Mouse (Mus musculus) heart, embryonic 15.5 days (tissue): ENCODE data around the gene Slc35f6. TPM values are rescaled to one million over a fixed set of nuclear protein-coding genes. Genes with fewer than 3 reads are reported as not detected.

Experiments used
- ATAC-seq: fragments of 200-750 bp; cut with Nextera tagmentation; replicated peaks from 2 replicates; pipeline ENCODE4 v1.8.0; 2017; ENCODE audit warnings: low read depth, moderate TSS enrichment; ENCODE audit not compliant: insufficient number of reproducible peaks, insufficient read depth, low FRiP score
- H3K27ac ChIP-seq: fragments of 300-500 bp; sonication (generic); 2 replicates; pipeline ENCODE4 v1.5.1; 2015; ENCODE audit warnings: mild to moderate bottlenecking, inconsistent platforms
- H3K27me3 ChIP-seq: fragments of 300-500 bp; sonication (generic); 2 replicates; pipeline ENCODE4 v1.6.1; 2015; ENCODE audit warnings: inconsistent platforms
- H3K36me3 ChIP-seq: fragments of 300-500 bp; sonication (generic); 2 replicates; pipeline ENCODE4 v1.6.1; 2015; ENCODE audit warnings: mild to moderate bottlenecking, inconsistent platforms
- H3K4me1 ChIP-seq: fragments of 300-500 bp; sonication (generic); replicated peaks from 2 replicates; pipeline ENCODE4 v1.6.1; 2015; ENCODE audit warnings: inconsistent platforms
- H3K4me2 ChIP-seq: fragments of 300-500 bp; sonication (generic); 2 replicates; pipeline ENCODE4 v1.6.1; 2015; ENCODE audit warnings: inconsistent platforms, mild to moderate bottlenecking, moderate library complexity
- H3K4me3 ChIP-seq: fragments of 300-500 bp; sonication (generic); 2 replicates; pipeline ENCODE4 v1.5.1; 2015; ENCODE audit warnings: mild to moderate bottlenecking, inconsistent platforms
- H3K9ac ChIP-seq: fragments of 300-500 bp; sonication (generic); 2 replicates; pipeline ENCODE4 v1.6.1; 2015; ENCODE audit warnings: mild to moderate bottlenecking, inconsistent platforms
- H3K9me3 ChIP-seq: fragments of 300-500 bp; sonication (generic); replicated peaks from 2 replicates; pipeline ENCODE4 v1.6.1; 2016; ENCODE audit warnings: inconsistent platforms
- WGBS: fragments of 180-500 bp; shearing (Covaris S2); methylation state at CpG from one replicate; pipeline ENCODE4 v1.1.7; 2015; ENCODE audit warnings: mixed read lengths; 5-methylcytosine and 5-hydroxymethylcytosine counted together
- polyA plus RNA-seq: library from polyadenylated mRNA; unstranded; fragments of >200 nt; fragmentation: Nextera tagmentation; extraction: Ambion mirVana; gene quantifications from 2 replicates; pipeline ENCODE4 v1.2.1, GENCODE M21; 2015

Slc35f6 gene
- polyA plus RNA-seq, 1 experiment from 2014 or later, result 22.2 TPM

DNA sequence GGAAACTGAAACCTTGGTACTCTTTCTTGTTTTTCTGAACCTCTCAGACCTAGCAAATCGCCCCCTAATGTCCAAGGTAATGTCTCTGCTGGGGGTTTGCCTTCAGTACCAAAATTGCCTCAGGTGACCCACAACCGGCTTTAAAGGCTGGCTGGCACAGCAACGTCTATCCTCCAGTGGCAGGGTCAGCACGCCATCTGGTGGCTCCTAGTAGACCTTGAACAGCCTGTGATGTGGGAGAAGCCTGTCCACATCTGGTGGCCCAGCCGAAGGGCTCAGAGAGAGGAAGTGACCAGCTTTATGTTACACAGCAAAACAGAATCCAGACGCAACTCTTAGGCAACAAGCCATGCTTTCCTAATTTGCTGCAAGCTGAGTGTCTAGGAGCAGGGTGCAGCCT lies 9.7 kb upstream of the Slc35f6 start:
- 3% methylated on average over 6 of the region's 6 CpGs for WGBS
- Histone ChIP-seq H3K4me1 (peaks cover 4% of the 10 kb centered on the region; the same call in 1 of the 2 replicates), H3K4me3 (no peak overlapping the region), H3K36me3 (no peaks in the 10 kb centered on the region), H3K27ac (no peak overlapping the region), H3K4me2 (no peak overlapping the region), H3K9ac (no peak overlapping the region), H3K9me3 (no peaks in the 10 kb centered on the region), H3K27me3 (0 out of 2 replicates have a peak, but pooled peaks cover 2% of the 10 kb centered on the region)
- ATAC-seq, result 0 out of 2 replicates have a peak, but pooled peaks have one; percentile 53

DNA sequence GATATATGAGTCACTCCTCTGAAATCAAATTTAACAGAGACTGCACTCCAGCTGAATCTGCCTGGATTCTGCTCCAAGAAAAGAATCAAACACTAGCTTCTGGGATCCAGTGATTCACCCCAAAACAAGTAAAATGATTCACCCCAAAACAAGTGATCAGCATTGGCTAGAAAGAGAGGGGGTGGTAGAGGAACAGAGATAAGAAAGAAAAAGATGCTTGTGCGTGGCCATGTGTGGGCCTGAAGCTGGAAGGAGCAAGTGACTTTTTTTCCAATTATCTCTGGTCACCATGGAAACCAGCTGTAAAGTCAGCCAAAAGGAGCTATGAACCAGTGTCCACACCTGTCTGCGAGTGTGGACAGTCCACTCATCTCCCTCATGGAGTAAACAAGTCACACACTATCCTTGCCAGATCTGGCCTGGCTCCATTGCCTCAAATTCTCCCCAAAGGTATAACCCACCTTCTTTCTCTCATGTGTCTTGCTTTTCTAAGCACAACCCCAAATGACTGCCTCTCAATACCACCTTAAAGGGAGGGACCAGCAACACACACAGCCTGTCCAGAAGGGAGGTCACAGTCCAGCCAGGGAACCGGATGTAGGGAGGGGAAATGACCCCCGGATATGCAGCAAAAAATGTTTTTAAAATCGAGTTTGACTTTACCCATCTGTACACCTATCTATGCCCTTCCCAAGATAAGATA lies 4.1 kb upstream of the Slc35f6 start:
- Histone ChIP-seq H3K4me2 (no peak overlapping the region), H3K27ac (0 out of 2 replicates have a peak overlapping the region, but pooled peaks have one; percentile 10), H3K36me3 (no peaks in the 10 kb centered on the region), H3K4me3 (no peak overlapping the region), H3K9me3 (no peaks in the 10 kb centered on the region), H3K27me3 (0 out of 2 replicates have a peak, but pooled peaks cover 2% of the 10 kb centered on the region), H3K4me1 (peaks cover 25% of the 10 kb centered on the region), H3K9ac (no peak overlapping the region)
- ATAC-seq, result no peak
- 43% methylated on average over 5 of the region's 5 CpGs for WGBS

DNA sequence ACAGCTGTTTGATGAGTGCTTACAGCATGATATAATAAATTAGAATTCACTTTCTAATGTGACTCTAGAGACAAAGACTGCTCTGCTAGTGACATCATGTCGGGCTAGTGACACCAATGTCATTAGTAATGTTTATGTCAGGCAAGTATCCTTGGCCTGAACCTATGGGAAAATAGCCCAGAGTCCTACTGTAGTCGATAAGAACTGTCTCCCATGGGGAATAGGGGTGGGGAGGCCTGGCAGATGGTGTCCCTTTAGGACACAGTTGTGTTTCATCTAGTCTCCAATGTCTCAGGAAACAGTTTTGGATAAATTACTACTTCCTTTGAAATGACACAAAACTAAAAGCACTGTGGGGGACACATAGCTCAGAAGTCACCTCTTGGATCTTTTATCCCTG lies 1.7 kb upstream of the Slc35f6 start:
- H3K4me3 ChIP-seq, result no peak overlapping the region
- WGBS, result 62% methylated on average over 2 of the region's 2 CpGs
- no peak overlapping the region for H3K9ac ChIP-seq
- peaks cover 36% of the 10 kb centered on the region for H3K4me1 ChIP-seq
- 0 out of 2 replicates have a peak, but pooled peaks cover 2% of the 10 kb centered on the region for H3K27me3 ChIP-seq
- no peaks in the 10 kb centered on the region for H3K36me3 ChIP-seq
- ATAC-seq, result no peak
- no peaks in the 10 kb centered on the region for H3K9me3 ChIP-seq
- no peak overlapping the region for H3K4me2 ChIP-seq
- H3K27ac ChIP-seq, result no peak overlapping the region

GRCm38 (mm10) chr5:30647396-30647795 lies 337 bp upstream of the Slc35f6 start:
- 0 out of 2 replicates have a peak, but pooled peaks cover 3% of the 10 kb centered on the region for H3K36me3 ChIP-seq
- H3K4me3 ChIP-seq, result peak overlapping the region; percentile 88
- H3K9ac ChIP-seq, result peak overlapping the region; percentile 77
- H3K4me2 ChIP-seq, result peak overlapping the region; percentile 86
- no peak for ATAC-seq
- H3K4me1 ChIP-seq, result peaks cover 39% of the 10 kb centered on the region
- WGBS, result 15% methylated on average over 9 of the region's 9 CpGs
- no peaks in the 10 kb centered on the region for H3K9me3 ChIP-seq
- peak overlapping the region; percentile 71 for H3K27ac ChIP-seq
- H3K27me3 ChIP-seq, result 0 out of 2 replicates have a peak, but pooled peaks cover 2% of the 10 kb centered on the region

DNA sequence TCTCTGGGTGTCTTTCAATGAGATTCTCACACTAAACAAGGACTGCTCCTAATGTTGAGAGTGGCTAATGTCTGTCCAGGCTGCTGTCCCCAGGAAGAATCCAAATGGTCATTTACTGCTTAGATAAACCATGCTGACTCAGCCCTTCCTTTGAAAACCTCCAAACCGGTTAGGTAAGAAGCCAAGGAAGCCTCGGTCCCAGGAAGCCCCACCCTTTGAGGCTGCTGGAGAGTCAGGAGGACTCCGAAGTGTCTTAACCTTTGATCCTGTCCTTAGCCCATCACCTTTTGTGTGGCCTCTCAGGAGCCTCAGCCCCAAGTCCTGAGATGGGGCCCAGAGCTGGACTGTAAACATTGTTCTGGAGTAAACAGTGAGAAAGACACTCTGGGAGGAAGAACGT lies 1.8 kb downstream of the Slc35f6 start:
- H3K9me3 ChIP-seq, result no peaks in the 10 kb centered on the region
- peaks cover 26% of the 10 kb centered on the region for H3K4me1 ChIP-seq
- no peak overlapping the region for H3K27ac ChIP-seq
- ATAC-seq, result no peak
- H3K9ac ChIP-seq, result no peak overlapping the region
- H3K36me3 ChIP-seq, result peaks cover 4% of the 10 kb centered on the region; the same call in 1 of the 2 replicates
- 67% methylated on average over 4 of the region's 4 CpGs for WGBS
- H3K4me3 ChIP-seq, result no peak overlapping the region
- no peak overlapping the region for H3K4me2 ChIP-seq
- H3K27me3 ChIP-seq, result no peaks in the 10 kb centered on the region

DNA sequence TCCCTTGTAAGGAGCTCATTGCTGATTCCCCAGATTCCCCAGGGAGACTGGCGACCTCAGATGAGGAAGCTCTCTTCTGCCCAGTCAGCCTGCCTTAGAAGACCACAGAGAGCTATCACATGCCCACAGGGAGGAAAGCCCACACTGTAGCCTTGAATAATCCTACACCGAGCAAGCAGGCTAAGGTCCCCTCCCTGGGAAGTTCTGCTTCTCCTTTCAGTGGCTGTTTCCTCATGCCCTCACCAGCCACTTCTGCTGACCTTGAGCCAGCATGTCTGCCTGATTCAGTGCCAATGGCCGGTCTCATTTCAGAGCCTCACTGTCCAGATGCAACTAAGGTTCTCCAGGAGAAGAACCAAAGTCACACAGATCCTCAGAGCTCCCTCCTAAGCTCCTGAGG lies 3.0 kb downstream of the Slc35f6 start:
- H3K4me1 ChIP-seq, result peaks cover 26% of the 10 kb centered on the region
- no peak overlapping the region for H3K27ac ChIP-seq
- no peak overlapping the region for H3K4me2 ChIP-seq
- H3K4me3 ChIP-seq, result no peak overlapping the region
- H3K9me3 ChIP-seq, result no peaks in the 10 kb centered on the region
- no peaks in the 10 kb centered on the region for H3K27me3 ChIP-seq
- no peak overlapping the region for H3K9ac ChIP-seq
- H3K36me3 ChIP-seq, result peaks cover 13% of the 10 kb centered on the region; the same call in 1 of the 2 replicates
- ATAC-seq, result no peak
- WGBS, result 65% methylated on average over 3 of the region's 3 CpGs

- H3K4me3 ChIP-seq, result no peak overlapping the region
- H3K9me3 ChIP-seq, result no peaks in the 10 kb centered on the region
- peaks cover 26% of the 10 kb centered on the region for H3K4me1 ChIP-seq
- peaks cover 20% of the 10 kb centered on the region; the same call in 1 of the 2 replicates for H3K36me3 ChIP-seq
- no peak for ATAC-seq
- no peak overlapping the region for H3K9ac ChIP-seq
- no peak overlapping the region for H3K27ac ChIP-seq
- WGBS, result 79% methylated on average over 3 of the region's 3 CpGs
- H3K4me2 ChIP-seq, result no peak overlapping the region
- no peaks in the 10 kb centered on the region for H3K27me3 ChIP-seq
Observed at GRCm38 (mm10) chr5:30651554-30651953, 3.8 kb downstream of the Slc35f6 start.

DNA sequence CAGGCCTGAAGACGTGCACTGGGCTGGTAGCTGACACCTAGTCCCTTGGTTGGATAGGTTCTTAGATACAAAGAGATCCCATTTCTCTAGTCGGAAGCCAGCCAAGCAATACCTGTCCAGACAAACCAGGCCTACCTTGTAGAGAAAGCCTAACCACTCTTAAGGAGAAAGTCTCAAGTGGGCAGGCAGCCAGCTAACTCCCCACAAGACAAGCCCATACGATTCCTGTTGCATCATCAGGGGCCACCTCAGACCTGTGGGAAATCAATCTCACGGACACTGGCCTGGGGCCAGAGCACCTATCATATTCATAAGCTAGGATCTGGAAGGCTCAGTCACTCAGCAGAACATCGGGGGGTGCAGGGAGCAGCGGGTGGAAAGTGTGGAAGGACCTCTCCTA lies 5.5 kb downstream of the Slc35f6 start:
- no peaks in the 10 kb centered on the region for H3K27me3 ChIP-seq
- WGBS, result 84% methylated on average over 6 of the region's 6 CpGs
- H3K36me3 ChIP-seq, result peaks cover 34% of the 10 kb centered on the region; the same call in 1 of the 2 replicates

DNA sequence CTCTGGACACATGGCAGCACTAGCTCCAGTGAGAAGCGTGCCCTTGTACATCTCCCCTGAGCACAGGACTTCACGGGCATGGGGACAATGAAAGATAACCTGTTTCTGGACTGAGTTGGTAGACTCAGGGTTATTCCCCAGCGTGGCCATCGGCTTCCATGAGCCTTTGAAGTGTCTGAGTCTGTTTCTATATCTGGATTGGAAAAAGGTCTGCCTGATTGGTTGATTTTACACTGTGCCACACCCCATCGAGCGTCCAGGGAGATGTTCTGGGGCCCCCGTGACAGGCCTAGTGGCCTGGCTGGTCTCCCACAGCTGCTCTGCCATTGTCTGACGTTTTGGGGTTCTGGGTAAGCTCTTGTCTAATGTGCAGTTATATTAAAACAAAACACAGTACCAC lies 7.3 kb downstream of the Slc35f6 start:
- ATAC-seq, result no peak
- Histone ChIP-seq H3K4me1 (peaks cover 8% of the 10 kb centered on the region; the same call in 1 of the 2 replicates), H3K9me3 (no peaks in the 10 kb centered on the region), H3K4me2 (no peak overlapping the region), H3K4me3 (no peak overlapping the region), H3K36me3 (peaks cover 36% of the 10 kb centered on the region; the same call in 1 of the 2 replicates), H3K27ac (no peak overlapping the region), H3K9ac (no peak overlapping the region), H3K27me3 (no peaks in the 10 kb centered on the region)
- 64% methylated on average over 8 of the region's 8 CpGs for WGBS

More for the DNA sequence above, 5.5 kb downstream of the Slc35f6 start:
- H3K4me1 ChIP-seq, result peaks cover 18% of the 10 kb centered on the region
- no peak for ATAC-seq
- H3K4me3 ChIP-seq, result no peak overlapping the region
- H3K9me3 ChIP-seq, result no peaks in the 10 kb centered on the region
- H3K27ac ChIP-seq, result no peak overlapping the region
- no peak overlapping the region for H3K4me2 ChIP-seq
- H3K9ac ChIP-seq, result no peak overlapping the region

- no peak for ATAC-seq
- no peak overlapping the region for H3K4me2 ChIP-seq
- H3K9me3 ChIP-seq, result no peaks in the 10 kb centered on the region
- peaks cover 36% of the 10 kb centered on the region; the same call in 1 of the 2 replicates for H3K36me3 ChIP-seq
- peaks cover 6% of the 10 kb centered on the region; the same call in 1 of the 2 replicates for H3K4me1 ChIP-seq
- no peaks in the 10 kb centered on the region for H3K27me3 ChIP-seq
- H3K9ac ChIP-seq, result no peak overlapping the region
- no peak overlapping the region for H3K27ac ChIP-seq
- no peak overlapping the region for H3K4me3 ChIP-seq
- 86% methylated on average over 6 of the region's 6 CpGs for WGBS
Observed at GRCm38 (mm10) chr5:30655526-30656195, 7.9 kb downstream of the Slc35f6 start.

DNA sequence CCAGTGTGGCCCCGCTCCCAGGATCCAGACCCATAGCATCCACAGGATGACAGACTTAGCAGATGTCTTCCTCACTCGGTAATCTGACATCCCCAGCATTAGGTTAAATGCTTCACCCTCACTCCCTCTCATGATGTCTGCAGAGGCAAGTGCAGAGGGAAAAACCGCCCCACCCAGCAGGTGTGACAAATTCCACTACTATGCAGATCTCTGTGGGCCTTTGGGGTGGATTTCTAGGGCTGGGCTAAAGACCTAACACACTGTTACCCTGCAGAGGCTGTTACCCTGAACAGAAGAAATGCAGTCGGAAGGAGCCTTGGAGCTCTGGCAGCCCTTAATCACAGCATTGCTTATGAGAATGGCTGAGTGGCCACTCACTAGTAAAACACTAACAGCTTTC lies 11.3 kb downstream of the Slc35f6 start:
- H3K9ac ChIP-seq, result no peak overlapping the region
- H3K36me3 ChIP-seq, result peaks cover 33% of the 10 kb centered on the region; the same call in 1 of the 2 replicates
- H3K9me3 ChIP-seq, result no peaks in the 10 kb centered on the region; the same call in 1 of the 2 replicates
- no peak overlapping the region for H3K27ac ChIP-seq
- H3K4me1 ChIP-seq, result no peaks in the 10 kb centered on the region; the same call in 1 of the 2 replicates
- H3K27me3 ChIP-seq, result no peaks in the 10 kb centered on the region
- WGBS, result 75% methylated on average over 4 of the region's 4 CpGs
- no peak for ATAC-seq
- no peak overlapping the region for H3K4me3 ChIP-seq
- no peak overlapping the region for H3K4me2 ChIP-seq
